Mouse (Mus musculus) C2C12 (cell line): ENCODE measurements at regions not wholly inside any gene's neighbourhood (a gene's known extent, or its start where the extent isn't known, plus 50 kb on each side); places are given as distances from the start of the nearest gene placed in this dataset.

Experiments
- H3K27me3 ChIP-seq: one replicate; pipeline ENCODE4 v1.6.1; 2011; ENCODE audit not compliant: control insufficient read depth, insufficient read depth, insufficient read length
- H3K36me3 ChIP-seq: one replicate; pipeline ENCODE4 v1.6.1; 2011; ENCODE audit not compliant: control insufficient read depth, insufficient read depth
- H3K4me3 ChIP-seq: one replicate; pipeline ENCODE4 v1.5.1; 2011; ENCODE audit warnings: mild to moderate bottlenecking, control low read depth; ENCODE audit not compliant: poor library complexity, insufficient read depth, severe bottlenecking
- H3K79me2 ChIP-seq: one replicate; pipeline ENCODE4 v1.6.1; 2011; ENCODE audit not compliant: control insufficient read depth, insufficient read depth
- H3K79me3 ChIP-seq: one replicate; pipeline ENCODE4 v1.6.1; 2011; ENCODE audit warnings: low read depth, control low read depth
- H3ac ChIP-seq: one replicate; pipeline ENCODE3; 2011; ENCODE audit warnings: low read depth; ENCODE audit not compliant: control insufficient read depth, insufficient read length
- CEBPB ChIP-seq: IDR thresholded peaks from one replicate; pipeline ENCODE4 v1.6.1; 2011; ENCODE audit warnings: low read depth, mild to moderate bottlenecking, control low read depth, moderate library complexity
- CTCF ChIP-seq: IDR thresholded peaks from one replicate; pipeline ENCODE4 v1.5.1; 2011; ENCODE audit not compliant: control insufficient read depth, insufficient read depth, insufficient read length
- FOSL1 ChIP-seq: IDR thresholded peaks from one replicate; pipeline ENCODE4 v1.8.0; 2011; ENCODE audit warnings: mild to moderate bottlenecking, low read length; ENCODE audit not compliant: poor library complexity, insufficient read depth, severe bottlenecking
- MAX ChIP-seq: IDR thresholded peaks from one replicate; pipeline ENCODE4 v1.6.1; 2011; ENCODE audit warnings: mild to moderate bottlenecking, control low read depth
- MYOD1 ChIP-seq: IDR thresholded peaks from one replicate; pipeline ENCODE4 v1.6.1; 2011; ENCODE audit warnings: low read depth; ENCODE audit not compliant: control insufficient read depth, insufficient read length
- MYOG ChIP-seq: IDR thresholded peaks from one replicate; pipeline ENCODE4 v1.6.1; 2011; ENCODE audit not compliant: control insufficient read depth, insufficient read length; ENCODE audit errors: extremely low read depth
- USF1 ChIP-seq: IDR thresholded peaks from one replicate; pipeline ENCODE4 v1.6.1; 2011; ENCODE audit warnings: low read depth, mild to moderate bottlenecking, control low read depth, moderate library complexity

GRCm38 (mm10) chr5:126967076-126967475, 274.5 kb upstream of the Tmem132c start:
- no peak overlapping the region for H3ac ChIP-seq
- H3K79me3 ChIP-seq: no peaks in the 10 kb centered on the region
- no peaks in the 10 kb centered on the region for H3K79me2 ChIP-seq
- no peaks in the 10 kb centered on the region for H3K27me3 ChIP-seq
- TF ChIP-seq CEBPB: no peak
- no peak for TF ChIP-seq FOSL1
- TF ChIP-seq MYOG: no peak
- no peak for TF ChIP-seq USF1
- no peak for TF ChIP-seq MYOD1
- no peak for TF ChIP-seq MAX
- no peak for TF ChIP-seq CTCF
- no peak overlapping the region for H3K4me3 ChIP-seq
- no peaks in the 10 kb centered on the region for H3K36me3 ChIP-seq

DNA sequence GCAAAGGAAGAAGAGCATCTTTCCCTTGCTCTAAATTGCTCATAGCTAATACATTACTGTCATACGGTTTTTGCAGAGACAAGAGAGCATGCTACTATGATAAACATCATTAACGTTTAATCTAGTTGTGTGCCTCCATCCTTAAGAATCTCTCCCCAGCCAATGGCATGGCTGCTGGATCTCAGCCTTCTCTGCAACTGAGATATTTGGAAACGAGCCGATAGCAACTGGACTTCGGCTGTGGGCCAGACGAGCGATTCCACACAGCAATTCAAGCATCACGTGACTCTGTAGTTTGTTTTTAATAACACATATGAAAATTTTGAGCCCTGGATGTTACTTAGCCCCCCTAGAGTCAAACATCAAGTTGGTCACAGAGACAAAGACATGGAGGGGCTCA, 272.2 kb upstream of the Tmem132c start:
- H3K36me3 ChIP-seq: no peaks in the 10 kb centered on the region
- no peaks in the 10 kb centered on the region for H3K79me2 ChIP-seq
- H3K27me3 ChIP-seq: no peaks in the 10 kb centered on the region
- no peak overlapping the region for H3K4me3 ChIP-seq
- no peaks in the 10 kb centered on the region for H3K79me3 ChIP-seq
- TF ChIP-seq MYOG (no peak), MAX (no peak), FOSL1 (no peak), CTCF (no peak), USF1 (no peak), CEBPB (no peak), MYOD1 (no peak)
- no peak overlapping the region for H3ac ChIP-seq

DNA sequence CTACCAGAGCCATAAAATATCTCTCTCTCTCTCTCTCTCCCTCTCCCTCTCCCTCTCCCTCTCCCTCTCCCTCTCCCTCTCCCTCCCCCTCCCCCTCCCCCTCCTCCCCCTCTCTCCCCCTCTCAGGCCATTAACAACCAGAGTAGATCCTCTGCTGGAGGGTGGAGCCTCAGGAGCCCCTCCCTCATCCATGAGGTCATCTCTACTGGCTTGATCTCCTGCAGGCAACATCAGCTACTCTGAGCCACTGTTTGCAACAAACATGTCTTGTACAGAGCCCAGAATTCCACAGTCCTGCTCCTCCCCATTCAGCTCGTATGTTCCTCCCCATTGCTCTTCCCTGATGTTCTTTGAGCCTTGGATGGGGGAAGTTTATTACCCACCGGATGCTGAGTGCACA, 270.3 kb upstream of the Tmem132c start:
- H3K79me2 ChIP-seq: no peaks in the 10 kb centered on the region
- H3K79me3 ChIP-seq: no peaks in the 10 kb centered on the region
- no peak for TF ChIP-seq MYOG
- TF ChIP-seq FOSL1: no peak
- TF ChIP-seq MAX: no peak
- TF ChIP-seq MYOD1: no peak
- TF ChIP-seq CTCF: no peak
- TF ChIP-seq USF1: no peak
- TF ChIP-seq CEBPB: no peak
- H3ac ChIP-seq: no peak overlapping the region
- no peaks in the 10 kb centered on the region for H3K27me3 ChIP-seq
- H3K36me3 ChIP-seq: no peaks in the 10 kb centered on the region
- no peak overlapping the region for H3K4me3 ChIP-seq

GRCm38 (mm10) chr5:126971981-126972380, 269.6 kb upstream of the Tmem132c start:
- H3K79me2 ChIP-seq: no peaks in the 10 kb centered on the region
- no peaks in the 10 kb centered on the region for H3K36me3 ChIP-seq
- no peak for TF ChIP-seq FOSL1
- TF ChIP-seq MYOD1: no peak
- TF ChIP-seq CEBPB: no peak
- no peak for TF ChIP-seq CTCF
- no peak for TF ChIP-seq MYOG
- no peak for TF ChIP-seq USF1
- no peak for TF ChIP-seq MAX
- H3K4me3 ChIP-seq: no peak overlapping the region
- no peaks in the 10 kb centered on the region for H3K79me3 ChIP-seq
- H3K27me3 ChIP-seq: no peaks in the 10 kb centered on the region
- no peak overlapping the region for H3ac ChIP-seq

GRCm38 (mm10) chr5:126973425-126973824, 268.2 kb upstream of the Tmem132c start:
- no peaks in the 10 kb centered on the region for H3K79me2 ChIP-seq
- H3K4me3 ChIP-seq: no peak overlapping the region
- no peak overlapping the region for H3ac ChIP-seq
- no peaks in the 10 kb centered on the region for H3K27me3 ChIP-seq
- no peaks in the 10 kb centered on the region for H3K36me3 ChIP-seq
- TF ChIP-seq USF1 (no peak), FOSL1 (no peak), CEBPB (no peak), MAX (no peak), CTCF (no peak), MYOD1 (no peak), MYOG (no peak)
- H3K79me3 ChIP-seq: no peaks in the 10 kb centered on the region

GRCm38 (mm10) chr5:126974565-126974964, 267.0 kb upstream of the Tmem132c start:
- no peaks in the 10 kb centered on the region for H3K79me2 ChIP-seq
- H3K4me3 ChIP-seq: no peak overlapping the region
- no peak for TF ChIP-seq CTCF
- TF ChIP-seq MYOG: no peak
- TF ChIP-seq FOSL1: no peak
- TF ChIP-seq MYOD1: no peak
- H3ac ChIP-seq: no peak overlapping the region
- no peaks in the 10 kb centered on the region for H3K79me3 ChIP-seq
- H3K36me3 ChIP-seq: no peaks in the 10 kb centered on the region
- no peaks in the 10 kb centered on the region for H3K27me3 ChIP-seq
